Mouse (Mus musculus) left cerebral cortex, postnatal 4 days (tissue): Measurements from ENCODE around the gene Cbfa2t2. TPM values are rescaled to one million over a fixed set of nuclear protein-coding genes. Genes with fewer than 3 reads are reported as not detected.

Experiments used
- DNase-seq: peaks from one replicate; pipeline ENCODE4 v3.0.0-alpha.2; 2022
- intact Hi-C: fragments of 180-260 bp; cut with DNase I; formaldehyde crosslinking; loops from one replicate; pipeline ENCODE4 v1.15.1; 2025
- total RNA-seq, 2 experiments: library from RNA; stranded (reverse); gene quantifications; 2 replicates each; pipeline ENCODE4 v1.2.3; 2021

Cbfa2t2 gene
- total RNA-seq, 2 experiments from 2014 or later = 48.3 to 55.2 TPM

GRCm38 (mm10) chr2:154423548-154423947 lies 12.7 kb upstream of the Cbfa2t2 start:
- intact Hi-C loops = no loop called here

GRCm38 (mm10) chr2:154425522-154425921 lies 10.8 kb upstream of the Cbfa2t2 start:
- no peak for DNase-seq
- intact Hi-C loops = no loop called here

More at GRCm38 (mm10) chr2:154423548-154423947, 12.7 kb upstream of the Cbfa2t2 start:
- DNase-seq = no peak

GRCm38 (mm10) chr2:154426188-154426904 lies 9.9 kb upstream of the Cbfa2t2 start:
- intact Hi-C loops = no loop called here
- DNase-seq = peak; percentile 85

- intact Hi-C loops = no loop called here
- DNase-seq = no peak
Measured at GRCm38 (mm10) chr2:154426905-154427852, 9.1 kb upstream of the Cbfa2t2 start.

- peak; percentile 38 for DNase-seq
- intact Hi-C loops = no loop called here
Measured at GRCm38 (mm10) chr2:154427853-154428360, 8.4 kb upstream of the Cbfa2t2 start.

- intact Hi-C loops = no loop called here
- no peak for DNase-seq
Measured at GRCm38 (mm10) chr2:154430566-154430965, 5.7 kb upstream of the Cbfa2t2 start.

GRCm38 (mm10) chr2:154432696-154433095 lies 3.6 kb upstream of the Cbfa2t2 start:
- DNase-seq = no peak
- intact Hi-C loops = no loop called here

- intact Hi-C loops = no loop called here
- peak; percentile 63 for DNase-seq
Measured at GRCm38 (mm10) chr2:154433391-154433790, 2.9 kb upstream of the Cbfa2t2 start.

- DNase-seq = no peak
- intact Hi-C loops = no loop called here
Measured at GRCm38 (mm10) chr2:154434690-154435089, 1.6 kb upstream of the Cbfa2t2 start.

GRCm38 (mm10) chr2:154436076-154436457 lies 214 bp upstream of the Cbfa2t2 start:
- DNase-seq = peak; percentile 99
- intact Hi-C loops = no loop called here

- intact Hi-C loops = no loop called here
Measured at GRCm38 (mm10) chr2:154437191-154437527, 878 bp downstream of the Cbfa2t2 start.

GRCm38 (mm10) chr2:154440453-154440852 lies 4.2 kb downstream of the Cbfa2t2 start:
- intact Hi-C loops = no loop called here
- no peak for DNase-seq

More at GRCm38 (mm10) chr2:154437191-154437527, 878 bp downstream of the Cbfa2t2 start:
- DNase-seq = no peak

GRCm38 (mm10) chr2:154447821-154448220 lies 11.5 kb downstream of the Cbfa2t2 start:
- DNase-seq = no peak
- intact Hi-C loops = no loop called here

GRCm38 (mm10) chr2:154448633-154449032 lies 12.4 kb downstream of the Cbfa2t2 start:
- intact Hi-C loops = no loop called here

GRCm38 (mm10) chr2:154452951-154453350 lies 16.7 kb downstream of the Cbfa2t2 start:
- intact Hi-C loops = no loop called here
- no peak for DNase-seq

More at GRCm38 (mm10) chr2:154448633-154449032, 12.4 kb downstream of the Cbfa2t2 start:
- DNase-seq = no peak

- intact Hi-C loops = no loop called here
Measured at GRCm38 (mm10) chr2:154454099-154454498, 17.8 kb downstream of the Cbfa2t2 start.

GRCm38 (mm10) chr2:154454605-154455004 lies 18.3 kb downstream of the Cbfa2t2 start:
- peak; percentile 24 for DNase-seq
- intact Hi-C loops = no loop called here

More at GRCm38 (mm10) chr2:154454099-154454498, 17.8 kb downstream of the Cbfa2t2 start:
- no peak for DNase-seq

GRCm38 (mm10) chr2:154455776-154456175 lies 19.5 kb downstream of the Cbfa2t2 start:
- intact Hi-C loops = no loop called here
- no peak for DNase-seq

GRCm38 (mm10) chr2:154456621-154457020 lies 20.3 kb downstream of the Cbfa2t2 start:
- intact Hi-C loops = no loop called here
- DNase-seq = no peak

- intact Hi-C loops = no loop called here
- no peak for DNase-seq
Measured at GRCm38 (mm10) chr2:154459262-154459661, 23.0 kb downstream of the Cbfa2t2 start.

GRCm38 (mm10) chr2:154459851-154460250 lies 23.6 kb downstream of the Cbfa2t2 start:
- intact Hi-C loops = no loop called here
- peak; percentile 85 for DNase-seq
